Mouse (Mus musculus) myocyte (in vitro differentiated cells): ENCODE measurements around the gene Exoc5. TPM values are rescaled to one million over a fixed set of nuclear protein-coding genes. Genes with fewer than 3 reads are reported as not detected.

Experiments used
- H3K27me3 ChIP-seq: one replicate; pipeline ENCODE4 v1.6.1; 2011; ENCODE audit not compliant: control insufficient read depth, insufficient read depth, insufficient read length
- H3K36me3 ChIP-seq: one replicate; pipeline ENCODE4 v1.6.1; 2011; ENCODE audit not compliant: control insufficient read depth, insufficient read depth
- H3K4me2 ChIP-seq: one replicate; pipeline ENCODE4 v1.6.1; 2011; ENCODE audit warnings: low read depth, control low read depth
- H3K4me3 ChIP-seq: one replicate; pipeline ENCODE4 v1.5.1; 2011; ENCODE audit warnings: mild to moderate bottlenecking, control low read depth, moderate library complexity
- H3K79me2 ChIP-seq: one replicate; pipeline ENCODE4 v1.6.1; 2011; ENCODE audit not compliant: control insufficient read depth, insufficient read depth
- H3ac ChIP-seq: one replicate; pipeline ENCODE4 v1.6.1; 2011; ENCODE audit not compliant: control insufficient read depth, insufficient read length
- CEBPB ChIP-seq: IDR thresholded peaks from 2 replicates; pipeline ENCODE4 v1.6.1; 2011; ENCODE audit warnings: mild to moderate bottlenecking, moderate library complexity; ENCODE audit not compliant: poor library complexity, insufficient read depth, severe bottlenecking
- E2F4 ChIP-seq: IDR thresholded peaks from one replicate; pipeline ENCODE4 v1.6.1; 2011; ENCODE audit warnings: mild to moderate bottlenecking, control low read depth, moderate library complexity; ENCODE audit not compliant: insufficient read depth
- MAX ChIP-seq: IDR thresholded peaks from one replicate; pipeline ENCODE4 v1.6.1; 2011; ENCODE audit warnings: low read depth, mild to moderate bottlenecking, control low read depth
- MYOD1 ChIP-seq, 3 experiments: IDR thresholded peaks; one replicate each; pipeline ENCODE4 v1.6.1; 2011; ENCODE audit warnings: control low read depth in 2 of 3, low read depth in 2 of 3, mild to moderate bottlenecking in 2 of 3, moderate library complexity in 1 of 3; ENCODE audit not compliant: insufficient read length in 2 of 3, control insufficient read depth in 1 of 3
- MYOG ChIP-seq, 3 experiments: IDR thresholded peaks; one replicate each; pipeline ENCODE4 v1.6.1; 2011; ENCODE audit warnings: control low read depth in 2 of 3, low read depth in 2 of 3, mild to moderate bottlenecking in 2 of 3; ENCODE audit not compliant: insufficient read length in 2 of 3, control insufficient read depth in 1 of 3, insufficient read depth in 1 of 3
- POLR2A ChIP-seq: IDR thresholded peaks from one replicate; pipeline ENCODE4 v1.6.1; 2011; ENCODE audit warnings: low read depth, mild to moderate bottlenecking, control low read depth, moderate library complexity; ENCODE audit not compliant: insufficient read length
- POLR2AphosphoS2 ChIP-seq: IDR thresholded peaks from one replicate; pipeline ENCODE4 v1.6.1; 2011; ENCODE audit warnings: low read depth, control low read depth; ENCODE audit not compliant: insufficient read length
- REST ChIP-seq: IDR thresholded peaks from one replicate; pipeline ENCODE4 v1.6.1; 2011; ENCODE audit warnings: mild to moderate bottlenecking, control low read depth, moderate library complexity; ENCODE audit not compliant: insufficient read depth, insufficient read length
- SRF ChIP-seq: IDR thresholded peaks from one replicate; pipeline ENCODE4 v1.6.1; 2011; ENCODE audit warnings: low read depth; ENCODE audit not compliant: control insufficient read depth, insufficient read length
- TCF12 ChIP-seq: IDR thresholded peaks from one replicate; pipeline ENCODE4 v1.6.1; 2011; ENCODE audit warnings: mild to moderate bottlenecking, control low read depth; ENCODE audit not compliant: poor library complexity, insufficient read depth, severe bottlenecking
- TCF3 ChIP-seq: IDR thresholded peaks from one replicate; pipeline ENCODE4 v1.6.1; 2011; ENCODE audit warnings: low read depth, control low read depth; ENCODE audit not compliant: insufficient read length
- USF1 ChIP-seq: IDR thresholded peaks from one replicate; pipeline ENCODE4 v1.6.1; 2011; ENCODE audit warnings: low read depth, mild to moderate bottlenecking, control low read depth, moderate library complexity
- polyA plus RNA-seq: library from polyadenylated mRNA; unstranded; fragments of >200 nt; fragmentation: generic; extraction: Trizol; gene quantifications from one replicate; pipeline ENCODE4 v1.2.1, GENCODE M21; 2012; ENCODE audit warnings: missing spikeins

Gene Exoc5
- polyA plus RNA-seq, 1 experiment = 10.4 TPM

GRCm38 (mm10) chr14:49088155-49089048 lies 21.9 kb upstream of the Exoc5 start:
- Histone ChIP-seq H3K4me2 (no peak overlapping the region), H3K4me3 (no peak overlapping the region), H3ac (no peak overlapping the region), H3K36me3 (peaks cover 7% of the 10 kb centered on the region), H3K79me2 (no peaks in the 10 kb centered on the region), H3K27me3 (no peaks in the 10 kb centered on the region)
- TF ChIP-seq POLR2AphosphoS2 (no peak), USF1 (no peak), SRF (no peak)

- no peaks in the 10 kb centered on the region for H3K27me3 ChIP-seq
- peaks cover 7% of the 10 kb centered on the region for H3K36me3 ChIP-seq
- TF ChIP-seq TCF12 (no peak), TCF3 (no peak), E2F4 (no peak), POLR2A (no peak), USF1 (no peak)
- no peak overlapping the region for H3ac ChIP-seq
- H3K4me2 ChIP-seq = no peak overlapping the region
- H3K79me2 ChIP-seq = no peaks in the 10 kb centered on the region
- H3K4me3 ChIP-seq = no peak overlapping the region
Measured at GRCm38 (mm10) chr14:49086522-49086921, 20.1 kb upstream of the Exoc5 start.

- H3K79me2 ChIP-seq = no peaks in the 10 kb centered on the region
- no peak overlapping the region for H3K4me3 ChIP-seq
- peaks cover 3% of the 10 kb centered on the region for H3K36me3 ChIP-seq
- TF ChIP-seq POLR2AphosphoS2 (no peak), MYOG (IDR thresholded peaks at IDR 0.05; ENCODE audit: control insufficient read depth in 1 of 3, insufficient read depth in 1 of 3, insufficient read length in 2 of 3, low read depth in 2 of 3) (no peak), TCF12 (no peak), E2F4 (no peak), POLR2A (no peak), SRF (no peak), USF1 (no peak), REST (no peak), TCF3 (no peak), MAX (no peak), MYOD1 (IDR thresholded peaks at IDR 0.05; ENCODE audit: control insufficient read depth in 1 of 3, insufficient read length in 2 of 3, low read depth in 2 of 3) (no peak), CEBPB (no peak)
- no peaks in the 10 kb centered on the region for H3K27me3 ChIP-seq
- no peak overlapping the region for H3ac ChIP-seq
- no peak overlapping the region for H3K4me2 ChIP-seq
Measured at GRCm38 (mm10) chr14:49078820-49079219, 12.4 kb upstream of the Exoc5 start.

GRCm38 (mm10) chr14:49074361-49074760 lies 7.9 kb upstream of the Exoc5 start:
- H3K4me3 ChIP-seq = no peak overlapping the region
- H3K4me2 ChIP-seq = peak overlapping the region; percentile 39
- peaks cover 9% of the 10 kb centered on the region for H3K79me2 ChIP-seq
- H3K36me3 ChIP-seq = no peaks in the 10 kb centered on the region
- TF ChIP-seq SRF (no peak), E2F4 (no peak), POLR2AphosphoS2 (no peak), MAX (no peak), USF1 (no peak), MYOD1 (IDR thresholded peaks at IDR 0.05; ENCODE audit: control insufficient read depth in 1 of 3, insufficient read length in 2 of 3, low read depth in 2 of 3) (no peak)
- H3ac ChIP-seq = no peak overlapping the region
- H3K27me3 ChIP-seq = no peaks in the 10 kb centered on the region

GRCm38 (mm10) chr14:49073896-49074295 lies 7.4 kb upstream of the Exoc5 start:
- no peaks in the 10 kb centered on the region for H3K27me3 ChIP-seq
- H3ac ChIP-seq = no peak overlapping the region
- peaks cover 10% of the 10 kb centered on the region for H3K79me2 ChIP-seq
- no peak overlapping the region for H3K4me3 ChIP-seq
- TF ChIP-seq POLR2A = no peak
- TF ChIP-seq REST = no peak
- TF ChIP-seq POLR2AphosphoS2 = no peak
- TF ChIP-seq CEBPB = no peak
- TF ChIP-seq MAX = no peak
- TF ChIP-seq MYOD1 (IDR thresholded peaks at IDR 0.05; ENCODE audit: control insufficient read depth in 1 of 3, insufficient read length in 2 of 3, low read depth in 2 of 3) = no peak
- no peak for TF ChIP-seq MYOG (IDR thresholded peaks at IDR 0.05; ENCODE audit: control insufficient read depth in 1 of 3, insufficient read depth in 1 of 3, insufficient read length in 2 of 3, low read depth in 2 of 3)
- no peak for TF ChIP-seq TCF12
- no peak for TF ChIP-seq USF1
- no peak for TF ChIP-seq TCF3
- no peak for TF ChIP-seq E2F4
- no peak for TF ChIP-seq SRF
- H3K36me3 ChIP-seq = no peaks in the 10 kb centered on the region
- peak overlapping the region; percentile 39 for H3K4me2 ChIP-seq
